ENCODE assay signal across 8 mouse cellular contexts in the genomic region with DNA sequence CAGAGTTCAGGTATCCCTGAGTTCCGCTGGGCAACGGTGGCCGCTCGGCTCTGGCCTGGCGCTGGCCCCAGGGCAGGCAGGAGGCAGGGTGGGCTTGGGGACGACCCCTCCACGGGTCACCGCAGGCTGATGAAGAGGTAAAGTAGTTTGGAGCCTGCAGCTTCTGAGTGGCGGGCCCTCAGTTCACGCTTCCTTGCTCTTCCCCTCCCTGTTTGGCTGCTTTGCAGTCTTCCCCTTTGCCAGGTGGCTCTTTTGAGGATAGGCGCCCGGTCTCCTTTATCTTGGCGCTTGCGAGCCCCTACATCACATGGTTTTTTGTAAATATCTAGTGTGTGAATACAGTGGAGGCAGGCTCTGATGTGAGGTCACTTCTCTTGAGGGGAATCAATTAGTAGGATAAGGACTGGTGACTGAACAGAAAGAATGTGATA. TPM values are rescaled to one million over a fixed set of nuclear protein-coding genes. Genes with fewer than 3 reads are reported as not detected.
DNase-seq lines count a peak whose midpoint lies in the region; ATAC-seq and TF ChIP-seq lines count a peak whose summit lies in the region.

No protein-coding gene starts in this region.

- H3K9me3 ChIP-seq in heart, embryonic 16.5 days (replicated peaks; ENCODE audit: control insufficient read depth, low read length): no peaks in the 10 kb centered on the region
- H3K9me3 ChIP-seq in ES-E14 (ENCODE audit: control insufficient read depth, insufficient read depth, low read depth, low read length): no peaks in the 10 kb centered on the region
- H3K9me3 ChIP-seq in liver, embryonic 13.5 days (replicated peaks): no peaks in the 10 kb centered on the region
- no peaks in the 10 kb centered on the region for H3K9me3 ChIP-seq in stomach, postnatal 0 days (ENCODE audit: control insufficient read depth, low read length)

- peak overlapping the region; percentile 88 for H3K9ac ChIP-seq in heart, embryonic 16.5 days (ENCODE audit: low read length)
- H3K9ac ChIP-seq in ES-E14 (ENCODE audit: insufficient read depth, low read depth, low read length, poor library complexity, severe bottlenecking): peak overlapping the region; percentile 93
- peak overlapping the region; percentile 77 for H3K9ac ChIP-seq in liver, embryonic 13.5 days
- peak overlapping the region; percentile 55 for H3K9ac ChIP-seq in stomach, postnatal 0 days (ENCODE audit: low read length)

- H3K4me1 ChIP-seq in heart, embryonic 16.5 days (ENCODE audit: control insufficient read depth, insufficient read depth, low read length): no peaks in the 10 kb centered on the region; the same call in 1 of the 2 replicates
- H3K4me1 ChIP-seq in ES-E14 (ENCODE audit: control insufficient read depth in 2 of 2, insufficient read depth in 2 of 2, low read length in 2 of 2, poor library complexity in 1 of 2): no peaks in the 10 kb centered on the region
- H3K4me1 ChIP-seq in liver, embryonic 13.5 days (replicated peaks): peaks cover 6% of the 10 kb centered on the region; the same call in 1 of the 2 replicates
- no peaks in the 10 kb centered on the region for H3K4me1 ChIP-seq in stomach, postnatal 0 days (replicated peaks; ENCODE audit: control insufficient read depth, insufficient read depth)

- WGBS in heart, embryonic 16.5 days: 7% methylated on average over 14 of the region's 14 CpGs
- 12% methylated on average over 11 of the region's 14 CpGs for WGBS in liver, embryonic 13.5 days (ENCODE audit: insufficient replicate concordance)
- 17% methylated on average over 14 of the region's 14 CpGs for WGBS in stomach, postnatal 0 days

- no peaks in the 10 kb centered on the region for H3K36me3 ChIP-seq in heart, embryonic 16.5 days (ENCODE audit: control insufficient read depth, insufficient read depth)
- H3K36me3 ChIP-seq in ES-E14 (ENCODE audit: control insufficient read depth, insufficient read depth, low read length, poor library complexity, severe bottlenecking): no peaks in the 10 kb centered on the region
- no peaks in the 10 kb centered on the region for H3K36me3 ChIP-seq in liver, embryonic 13.5 days
- H3K36me3 ChIP-seq in stomach, postnatal 0 days (ENCODE audit: control insufficient read depth, insufficient read depth, low read length): no peaks in the 10 kb centered on the region

- no peaks in the 10 kb centered on the region for H3K27me3 ChIP-seq in heart, embryonic 16.5 days (ENCODE audit: control insufficient read depth, insufficient read depth, low read length)
- no peaks in the 10 kb centered on the region for H3K27me3 ChIP-seq in liver, embryonic 13.5 days
- no peaks in the 10 kb centered on the region for H3K27me3 ChIP-seq in stomach, postnatal 0 days (ENCODE audit: control insufficient read depth, insufficient read depth, low read length)

- no peak for ATAC-seq in heart, embryonic 16.5 days (replicated peaks; ENCODE audit: extremely low read depth, insufficient read depth, low FRiP score)
- ATAC-seq in erythroid progenitor cell, adult 5-6 weeks (replicated peaks; ENCODE audit: low FRiP score, poor library complexity, severe bottlenecking): peak; percentile 35; the same call in 1 of the 2 replicates
- peak; percentile 62 for ATAC-seq in liver, embryonic 13.5 days (ENCODE audit: low read depth)
- ATAC-seq in stomach, postnatal 0 days (ENCODE audit: low FRiP score, low TSS enrichment): peak; percentile 63
- ATAC-seq in activated CD4-positive, CD25-positive, alpha-beta regulatory T cell, adult 4 months: no peak

- TF ChIP-seq CTCF in stomach, postnatal 0 days (IDR thresholded peaks at IDR 0.05; ENCODE audit: low read depth): no peak

- intact Hi-C loops in heart, postnatal 14 days (cut with DNase I): no loop called here

- peak overlapping the region; percentile 68 for H3K4me2 ChIP-seq in heart, embryonic 16.5 days (ENCODE audit: low read depth, low read length)
- H3K4me2 ChIP-seq in liver, embryonic 13.5 days: peak overlapping the region; percentile 64
- H3K4me2 ChIP-seq in stomach, postnatal 0 days (replicated peaks; ENCODE audit: low read depth): peak overlapping the region; percentile 49

- peak overlapping the region; percentile 77 for H3K4me3 ChIP-seq in heart, embryonic 16.5 days (ENCODE audit: low read length)
- H3K4me3 ChIP-seq in ES-E14 (ENCODE audit: insufficient read depth in 1 of 2, low read depth in 1 of 2, low read length in 2 of 2, poor library complexity in 1 of 2, severe bottlenecking in 1 of 2): peak overlapping the region; percentile 83 to 96
- H3K4me3 ChIP-seq in liver, embryonic 13.5 days (replicated peaks): peak overlapping the region; percentile 72
- H3K4me3 ChIP-seq in stomach, postnatal 0 days (ENCODE audit: low read depth, low read length): peak overlapping the region; percentile 51

- in situ Hi-C loops in ES-E14 (cut with MboI; ENCODE audit: low sequenced_read_pairs in 2 of 2, unreplicated experiment in 2 of 2): no loop called here

- no peak for TF ChIP-seq EP300 in stomach, postnatal 0 days (optimal IDR thresholded peaks at IDR 0.05)

- no peak for DNase-seq in heart, postnatal 14 days
- DNase-seq in ES-E14 (ENCODE audit: low read depth, low spot score): peak; percentile 6
- DNase-seq in liver, embryonic 13.5 days: no peak
- DNase-seq in stomach, postnatal 0 days (ENCODE audit: low spot score): no peak
- DNase-seq in gastrocnemius, postnatal 10 days: no peak

- H3K27ac ChIP-seq in heart, embryonic 16.5 days (ENCODE audit: low read length): peak overlapping the region; percentile 84
- no peak overlapping the region for H3K27ac ChIP-seq in ES-E14 (ENCODE audit: insufficient read depth, low read depth, low read length, poor library complexity, severe bottlenecking)
- peak overlapping the region; percentile 82 for H3K27ac ChIP-seq in liver, embryonic 13.5 days
- peak overlapping the region; percentile 83 for H3K27ac ChIP-seq in stomach, postnatal 0 days (replicated peaks)

TF ChIP-seq in ES-E14, 5 proteins besides CTCF, POLR2A, EP300 and RAD21:
- TF ChIP-seq CHD2 (IDR thresholded peaks at IDR 0.05; ENCODE audit: low read depth, low read length): no peak
- TF ChIP-seq HCFC1 (IDR thresholded peaks at IDR 0.05; ENCODE audit: borderline replicate concordance, insufficient read depth, low read length): no peak
- TF ChIP-seq ZC3H11A (IDR thresholded peaks at IDR 0.05; ENCODE audit: borderline replicate concordance, low read depth, low read length): no peak
- TF ChIP-seq MAFK (IDR thresholded peaks at IDR 0.05; ENCODE audit: insufficient read depth, low read depth, low read length): no peak
- no peak for TF ChIP-seq ZNF384 (IDR thresholded peaks at IDR 0.05; ENCODE audit: low read depth, low read length)

RNA-seq across cellular contexts. Expression of a gene that starts 1.2 kb away (rescaled TPM):
- polyA plus RNA-seq in heart, embryonic 16.5 days (2015; fragmentation: Nextera tagmentation; extraction: Ambion mirVana): 41.2 and 41.7 TPM in 2 replicates
- 10 to 100 TPM; 15.1 to 20.4 TPM for total RNA-seq in heart, postnatal 14 days (2021)
- total RNA-seq in ES-E14 (2012; rRNA removed): 5.7 and 7.5 TPM in 2 replicates
- 18.0 and 20.9 TPM in 2 replicates for total RNA-seq in erythroid progenitor cell, adult 5-6 weeks (2015; ENCODE audit: low replicate concordance)
- total RNA-seq in erythroid progenitor cell, adult 5-6 weeks (2017; ENCODE audit: low replicate concordance): 1.7 and 5.6 TPM in 2 replicates
- polyA plus RNA-seq in liver, embryonic 13.5 days (2015; fragmentation: Nextera tagmentation; extraction: Ambion mirVana): 36.9 and 39.0 TPM in 2 replicates
- polyA plus RNA-seq in stomach, postnatal 0 days (2015; fragmentation: Nextera tagmentation; extraction: Ambion mirVana): 45.9 and 50.2 TPM in 2 replicates
- 10 to 100 TPM; 20.9 to 22.8 TPM for total RNA-seq in gastrocnemius, postnatal 10 days (2021)
- polyA plus RNA-seq in activated CD4-positive, CD25-positive, alpha-beta regulatory T cell, adult 4 months (2017; shearing (Covaris generic)): 10 to 100 TPM; 40.6 to 46.8 TPM

Comparison
In these comparisons a context has a peak if more than half of its experiments do, and no peak if none do; other contexts are left out.
1. ATAC-seq: peak in erythroid progenitor cell, adult 5-6 weeks (single experiment), liver, embryonic 13.5 days (single experiment) and stomach, postnatal 0 days (single experiment); none in heart, embryonic 16.5 days (single experiment) and activated CD4-positive, CD25-positive, alpha-beta regulatory T cell, adult 4 months (single experiment).
2. Peak in every context shown above with its lines, with median percentiles within 50 percentile points of each other: H3K4me2 ChIP-seq, H3K4me3 ChIP-seq and H3K9ac ChIP-seq.